Comparison of ENCODE assay signal across 8 mouse cellular contexts in genomic region chr7:27933050-27933799, GRCm38 (mm10). TPM values are rescaled to one million over a fixed set of nuclear protein-coding genes. Genes with fewer than 3 reads are reported as not detected.
A peak's percentile ranks its signal among the peaks of the same experiment; 100 is the strongest.
DNase-seq lines count a peak whose midpoint lies in the region; ATAC-seq lines count a peak whose summit lies in the region.

No protein-coding gene starts in this region.

- no peak for ATAC-seq in forebrain, embryonic 14.5 days

- H3K4me2 ChIP-seq in forebrain, embryonic 14.5 days (ENCODE audit: low read length) = no peak overlapping the region

- 34% methylated on average over 7 of the region's 7 CpGs for WGBS in forebrain, embryonic 10.5 days
- WGBS in forebrain, embryonic 14.5 days = 30% methylated on average over 7 of the region's 7 CpGs
- 29% methylated on average over 7 of the region's 7 CpGs for whole genome bisulfite sequencing in hindbrain, embryonic 10.5 days

- DNase-seq in forebrain, embryonic 10.5 days (ENCODE audit: extremely low spot score, low spot score) = no peak
- DNase-seq in forebrain, embryonic 14.5 days (ENCODE audit: low spot score) = no peak
- DNase-seq in MN1 (ENCODE audit: low spot score) = peak; percentile 45
- peak; percentile 4 for DNase-seq in hindbrain, embryonic 10.5 days (ENCODE audit: low spot score)
- DNase-seq in thymus, postnatal 0 days (ENCODE audit: low spot score) = peak; percentile 38
- no peak for DNase-seq in gastrocnemius, adult 18-20 months (ENCODE audit: low spot score)
- no peak for DNase-seq in right cerebral cortex, adult 18-20 months

- H3K27ac ChIP-seq in forebrain, embryonic 10.5 days = peak overlapping the region; percentile 56; the same call in 1 of the 2 replicates
- H3K27ac ChIP-seq in forebrain, embryonic 14.5 days (ENCODE audit: low read depth, low read length) = no peak overlapping the region
- no peak overlapping the region for H3K27ac ChIP-seq in hindbrain, embryonic 10.5 days

- 0 out of 2 replicates have a peak, but pooled peaks cover 5% of the 10 kb centered on the region for H3K27me3 ChIP-seq in forebrain, embryonic 10.5 days (ENCODE audit: poor library complexity, severe bottlenecking)
- no peaks in the 10 kb centered on the region for H3K27me3 ChIP-seq in forebrain, embryonic 14.5 days (replicated peaks; ENCODE audit: control insufficient read depth, insufficient read depth, low read length)
- H3K27me3 ChIP-seq in hindbrain, embryonic 10.5 days (ENCODE audit: insufficient read depth, poor library complexity, severe bottlenecking) = no peaks in the 10 kb centered on the region
- peaks cover 9% of the 10 kb centered on the region for H3K27me3 ChIP-seq in megakaryocyte, embryonic 14.5 days (replicated peaks)

- H3K36me3 ChIP-seq in forebrain, embryonic 10.5 days (replicated peaks) = no peaks in the 10 kb centered on the region
- H3K36me3 ChIP-seq in forebrain, embryonic 14.5 days (ENCODE audit: control insufficient read depth, insufficient read depth, low read length) = no peaks in the 10 kb centered on the region
- H3K36me3 ChIP-seq in hindbrain, embryonic 10.5 days = no peaks in the 10 kb centered on the region
- no peaks in the 10 kb centered on the region for H3K36me3 ChIP-seq in megakaryocyte, embryonic 14.5 days (replicated peaks; ENCODE audit: low read length)

- no peak overlapping the region for H3K9ac ChIP-seq in forebrain, embryonic 14.5 days (ENCODE audit: low read length)

- H3K4me3 ChIP-seq in forebrain, embryonic 10.5 days = peak overlapping the region; percentile 34; the same call in 1 of the 2 replicates
- H3K4me3 ChIP-seq in forebrain, embryonic 14.5 days (ENCODE audit: low read depth, low read length) = no peak overlapping the region
- peak overlapping the region; percentile 27; the same call in 1 of the 2 replicates for H3K4me3 ChIP-seq in hindbrain, embryonic 10.5 days
- H3K4me3 ChIP-seq in megakaryocyte, embryonic 14.5 days (replicated peaks) = peak overlapping the region; percentile 67

- no peaks in the 10 kb centered on the region for H3K9me3 ChIP-seq in forebrain, embryonic 10.5 days
- no peaks in the 10 kb centered on the region for H3K9me3 ChIP-seq in forebrain, embryonic 14.5 days (replicated peaks; ENCODE audit: control insufficient read depth, low read length)
- H3K9me3 ChIP-seq in hindbrain, embryonic 10.5 days = no peaks in the 10 kb centered on the region
- H3K9me3 ChIP-seq in megakaryocyte, embryonic 14.5 days = no peaks in the 10 kb centered on the region

- H3K4me1 ChIP-seq in forebrain, embryonic 10.5 days = peaks cover 16% of the 10 kb centered on the region
- H3K4me1 ChIP-seq in forebrain, embryonic 14.5 days (ENCODE audit: control insufficient read depth, insufficient read depth, low read length) = peaks cover 5% of the 10 kb centered on the region
- peaks cover 15% of the 10 kb centered on the region for H3K4me1 ChIP-seq in hindbrain, embryonic 10.5 days (replicated peaks)
- peaks cover 33% of the 10 kb centered on the region for H3K4me1 ChIP-seq in megakaryocyte, embryonic 14.5 days

RNA-seq across cellular contexts. Expression of gene Zfp974, which starts 4.0 kb away (rescaled TPM):
- polyA plus RNA-seq in forebrain, embryonic 10.5 days (2016; fragmentation: Nextera tagmentation; extraction: Ambion mirVana) = 10.6 and 12.0 TPM in 2 replicates
- polyA plus RNA-seq in forebrain, embryonic 14.5 days (2014; fragmentation: Nextera tagmentation; extraction: Ambion mirVana) = 11.7 and 15.1 TPM in 2 replicates
- 11.5 and 12.0 TPM in 2 replicates for polyA plus RNA-seq in hindbrain, embryonic 10.5 days (2016; fragmentation: Nextera tagmentation; extraction: Ambion mirVana)
- 0.67 TPM in 1 of 2 replicates, not detected in the other for polyA plus RNA-seq in megakaryocyte, embryonic 14.5 days (2012; ENCODE audit: insufficient read depth, low replicate concordance)
- polyA plus RNA-seq in thymus, postnatal 0 days (2015; fragmentation: Nextera tagmentation; extraction: Ambion mirVana) = 3.3 and 3.7 TPM in 2 replicates
- 1 to 10 TPM; 2.8 to 5.0 TPM for total RNA-seq in gastrocnemius, adult 18-20 months (2021)

RNA-seq across cellular contexts. Expression of gene Zfp780b, which starts 45.7 kb away (rescaled TPM):
- polyA plus RNA-seq in forebrain, embryonic 10.5 days (2016; fragmentation: Nextera tagmentation; extraction: Ambion mirVana) = 21.3 and 23.1 TPM in 2 replicates
- 17.8 and 17.9 TPM in 2 replicates for polyA plus RNA-seq in forebrain, embryonic 14.5 days (2014; fragmentation: Nextera tagmentation; extraction: Ambion mirVana)
- 18.3 and 20.9 TPM in 2 replicates for polyA plus RNA-seq in hindbrain, embryonic 10.5 days (2016; fragmentation: Nextera tagmentation; extraction: Ambion mirVana)
- polyA plus RNA-seq in megakaryocyte, embryonic 14.5 days (2012; ENCODE audit: insufficient read depth, low replicate concordance) = 0.16 TPM in 1 of 2 replicates, not detected in the other
- 11.9 and 15.3 TPM in 2 replicates for polyA plus RNA-seq in thymus, postnatal 0 days (2015; fragmentation: Nextera tagmentation; extraction: Ambion mirVana)
- total RNA-seq in gastrocnemius, adult 18-20 months (2021) = 1 to 10 TPM; 7.3 to 8.8 TPM

Comparison
In these comparisons a context has a peak if more than half of its experiments do, and no peak if none do; other contexts are left out.
1. DNase-seq: peak in MN1 (single experiment), hindbrain, embryonic 10.5 days (single experiment) and thymus, postnatal 0 days (single experiment); none in forebrain, embryonic 10.5 days (single experiment), forebrain, embryonic 14.5 days (single experiment), gastrocnemius, adult 18-20 months (single experiment) and right cerebral cortex, adult 18-20 months (single experiment).
2. RNA of gene Zfp780b, which starts 45.7 kb away (polyA plus RNA-seq): 21.3 to 23.1 TPM in forebrain, embryonic 10.5 days, 18.3 to 20.9 TPM in hindbrain, embryonic 10.5 days, 17.8 to 17.9 TPM in forebrain, embryonic 14.5 days and 11.9 to 15.3 TPM in thymus, postnatal 0 days; 0.16 TPM in megakaryocyte, embryonic 14.5 days; every median in the first group is over 10 times any median in the second.